In genomic region chr12:7709102-7709501, GRCm38 (mm10) we compare ENCODE assay signal across 21 mouse cellular contexts.
DNase-seq lines count a peak whose midpoint lies in the region; ATAC-seq and TF ChIP-seq lines count a peak whose summit lies in the region.
"Had no signal": no experiment of that assay in that cellular context is flagged by ENCODE, and none has a peak within 500 bp of the region (broad histone marks: within the 10 kb centered on the region; RNA-seq: fewer than 3 reads in every experiment).

No protein-coding gene starts in this region.

- H3K4me3 ChIP-seq in hindbrain, embryonic 10.5 days = no peak overlapping the region
- no peak overlapping the region for H3K4me3 ChIP-seq in hindbrain, postnatal 0 days (ENCODE audit: low read length)
- H3K4me3 ChIP-seq in midbrain, embryonic 14.5 days (replicated peaks; ENCODE audit: low read depth, low read length) = no peak overlapping the region
- H3K4me3 ChIP-seq in midbrain, embryonic 13.5 days (replicated peaks) = no peak overlapping the region
- H3K4me3 ChIP-seq: embryonic facial prominence, embryonic 12.5 days; heart, adult 2 months; heart, embryonic 15.5 days had no signal

- peak overlapping the region; percentile 53 for H3K27ac ChIP-seq in hindbrain, embryonic 10.5 days
- no peak overlapping the region for H3K27ac ChIP-seq in hindbrain, postnatal 0 days
- H3K27ac ChIP-seq in midbrain, embryonic 14.5 days (replicated peaks; ENCODE audit: low read depth, low read length) = no peak overlapping the region
- H3K27ac ChIP-seq in midbrain, embryonic 13.5 days = no peak overlapping the region; the same call in 1 of the 2 replicates
- H3K27ac ChIP-seq: embryonic facial prominence, embryonic 12.5 days; heart, adult 2 months; heart, embryonic 15.5 days had no signal

- no peak for ATAC-seq in hindbrain, postnatal 0 days
- no peak for ATAC-seq in midbrain, embryonic 14.5 days (ENCODE audit: low FRiP score, low TSS enrichment)
- no peak for ATAC-seq in midbrain, embryonic 13.5 days
- ATAC-seq: activated CD4-positive, CD25-positive, alpha-beta regulatory T cell, adult 4 months; forebrain, embryonic 16.5 days; inflammation-experienced regulatory T-cells, adult 6 months; Patski had no signal

- DNase-seq in hindbrain, embryonic 10.5 days (ENCODE audit: low spot score) = no peak
- DNase-seq in hindbrain, postnatal 0 days (ENCODE audit: low spot score) = no peak
- DNase-seq in midbrain, embryonic 14.5 days = peak; percentile 46
- DNase-seq in brain, embryonic 14.5 days (ENCODE audit: low read depth) = peak; percentile 47
- DNase-seq in mesoderm, embryonic 11.5 days (ENCODE audit: low read depth, low spot score) = peak; percentile 9
- no peak for DNase-seq in yolk sac, embryonic 10.5 days (ENCODE audit: low spot score)
- DNase-seq: adrenal gland, postnatal 14 days; cerebellum, adult 2 months; cerebellum, postnatal 10 days; embryo, embryonic 11 days; gastrocnemius, postnatal 14 days; heart, adult 2 months; heart, postnatal 14 days had no signal

- H3K9me3 ChIP-seq in hindbrain, embryonic 10.5 days = no peaks in the 10 kb centered on the region
- no peaks in the 10 kb centered on the region for H3K9me3 ChIP-seq in hindbrain, postnatal 0 days (ENCODE audit: low read length)
- H3K9me3 ChIP-seq in midbrain, embryonic 14.5 days (ENCODE audit: control insufficient read depth, low read length) = no peaks in the 10 kb centered on the region
- H3K9me3 ChIP-seq in midbrain, embryonic 13.5 days = no peaks in the 10 kb centered on the region
- H3K9me3 ChIP-seq: embryonic facial prominence, embryonic 12.5 days; heart, embryonic 15.5 days had no signal

- 37% methylated on average over 5 of the region's 5 CpGs for WGBS in hindbrain, embryonic 10.5 days
- 15% methylated on average over 5 of the region's 5 CpGs for WGBS in hindbrain, postnatal 0 days
- 12% methylated on average over 5 of the region's 5 CpGs for WGBS in midbrain, embryonic 14.5 days
- 13% methylated on average over 5 of the region's 5 CpGs for WGBS in midbrain, embryonic 13.5 days

- no peak overlapping the region for H3K4me2 ChIP-seq in hindbrain, postnatal 0 days (ENCODE audit: low read depth, low read length)
- H3K4me2 ChIP-seq in midbrain, embryonic 14.5 days (ENCODE audit: low read length) = no peak overlapping the region
- no peak overlapping the region for H3K4me2 ChIP-seq in midbrain, embryonic 13.5 days (replicated peaks)
- H3K4me2 ChIP-seq: embryonic facial prominence, embryonic 12.5 days; heart, embryonic 11.5 days; heart, embryonic 15.5 days had no signal

- peaks cover 27% of the 10 kb centered on the region for H3K4me1 ChIP-seq in hindbrain, embryonic 10.5 days (replicated peaks)
- H3K4me1 ChIP-seq in hindbrain, postnatal 0 days (ENCODE audit: insufficient read depth, low read length) = no peaks in the 10 kb centered on the region
- H3K4me1 ChIP-seq in midbrain, embryonic 14.5 days (ENCODE audit: control insufficient read depth, insufficient read depth, low read length) = peaks cover 9% of the 10 kb centered on the region; the same call in 1 of the 2 replicates
- H3K4me1 ChIP-seq in midbrain, embryonic 13.5 days (replicated peaks) = peaks cover 10% of the 10 kb centered on the region
- H3K4me1 ChIP-seq: embryonic facial prominence, embryonic 12.5 days; heart, embryonic 15.5 days had no signal

- no peak for TF ChIP-seq CTCF in hindbrain, postnatal 0 days (IDR thresholded peaks at IDR 0.05; ENCODE audit: low read depth)
- no peak for TF ChIP-seq CTCF in brain, embryonic 14.5 days (IDR thresholded peaks at IDR 0.05; ENCODE audit: borderline replicate concordance, extremely low read depth, insufficient read depth, insufficient read length)

- no peak for TF ChIP-seq POLR2A in brain, embryonic 14.5 days (IDR thresholded peaks at IDR 0.05; ENCODE audit: borderline replicate concordance, extremely low read depth, insufficient read depth, insufficient read length, poor library complexity, severe bottlenecking)

- H3K9ac ChIP-seq in hindbrain, postnatal 0 days (replicated peaks; ENCODE audit: low read length) = no peak overlapping the region
- no peak overlapping the region for H3K9ac ChIP-seq in midbrain, embryonic 14.5 days (replicated peaks; ENCODE audit: low read length)
- H3K9ac ChIP-seq in midbrain, embryonic 13.5 days (replicated peaks) = no peak overlapping the region
- H3K9ac ChIP-seq: embryonic facial prominence, embryonic 12.5 days; heart, embryonic 15.5 days had no signal

- no peaks in the 10 kb centered on the region for H3K36me3 ChIP-seq in hindbrain, embryonic 10.5 days
- H3K36me3 ChIP-seq in hindbrain, postnatal 0 days (ENCODE audit: insufficient read depth, low read length) = no peaks in the 10 kb centered on the region
- no peaks in the 10 kb centered on the region for H3K36me3 ChIP-seq in midbrain, embryonic 14.5 days (ENCODE audit: control insufficient read depth, insufficient read depth, low read length)
- no peaks in the 10 kb centered on the region for H3K36me3 ChIP-seq in midbrain, embryonic 13.5 days
- H3K36me3 ChIP-seq: embryonic facial prominence, embryonic 12.5 days; heart, embryonic 15.5 days had no signal

- H3K27me3 ChIP-seq in hindbrain, embryonic 10.5 days (ENCODE audit: insufficient read depth, poor library complexity, severe bottlenecking) = no peaks in the 10 kb centered on the region
- no peaks in the 10 kb centered on the region for H3K27me3 ChIP-seq in hindbrain, postnatal 0 days (ENCODE audit: insufficient read depth, low read length)
- H3K27me3 ChIP-seq in midbrain, embryonic 14.5 days (ENCODE audit: control insufficient read depth, insufficient read depth, low read length) = no peaks in the 10 kb centered on the region
- 0 out of 2 replicates have a peak, but pooled peaks cover 3% of the 10 kb centered on the region for H3K27me3 ChIP-seq in midbrain, embryonic 13.5 days
- H3K27me3 ChIP-seq: embryonic facial prominence, embryonic 12.5 days; heart, embryonic 15.5 days had no signal

Comparison
In these comparisons a context has a peak if more than half of its experiments do, and no peak if none do; other contexts are left out.
1. DNase-seq: peak in midbrain, embryonic 14.5 days (single experiment), brain, embryonic 14.5 days (single experiment) and mesoderm, embryonic 11.5 days (single experiment); none in hindbrain, embryonic 10.5 days (single experiment), hindbrain, postnatal 0 days (single experiment) and yolk sac, embryonic 10.5 days (single experiment).